Mouse (Mus musculus): Measurements from ENCODE around the gene Ngdn. TPM values are rescaled to one million over a fixed set of nuclear protein-coding genes. Genes with fewer than 3 reads are reported as not detected.
"Not testable (repeated sequence)": the region's sequence is repeated elsewhere in the genome, so short reads cannot be mapped to it uniquely, and the experiment has no call there.

Ngdn gene
- 10 to 100 TPM; 29.2 to 32.7 TPM for total RNA-seq (2021)
- long read RNA-seq, experiment 1, transcript Ngdn-201 (11 exons, 1,200 nt), result major isoform, 50 of 62 reads
- long read RNA-seq, experiment 1, partial matches to known transcripts, result 7 of 62 reads
- long read RNA-seq, experiment 1, other reads (novel, unspliced or antisense), result 5 of 62 reads
- long read RNA-seq, experiment 2, transcript Ngdn-201 (11 exons, 1,200 nt), result major isoform, 38 of 43 reads
- long read RNA-seq, experiment 2, partial matches to known transcripts, result 4 of 43 reads
- long read RNA-seq, experiment 2, other reads (novel, unspliced or antisense), result 1 of 43 reads

GRCm38 (mm10) chr14:55014991-55015766 lies at the start of gene Ngdn:
TSS of gene Ngdn (plus strand) at chr14:55015454.
- DNase-seq (ENCODE audit: low spot score in 2 of 2), result peak; percentile 92 to 96

DNA sequence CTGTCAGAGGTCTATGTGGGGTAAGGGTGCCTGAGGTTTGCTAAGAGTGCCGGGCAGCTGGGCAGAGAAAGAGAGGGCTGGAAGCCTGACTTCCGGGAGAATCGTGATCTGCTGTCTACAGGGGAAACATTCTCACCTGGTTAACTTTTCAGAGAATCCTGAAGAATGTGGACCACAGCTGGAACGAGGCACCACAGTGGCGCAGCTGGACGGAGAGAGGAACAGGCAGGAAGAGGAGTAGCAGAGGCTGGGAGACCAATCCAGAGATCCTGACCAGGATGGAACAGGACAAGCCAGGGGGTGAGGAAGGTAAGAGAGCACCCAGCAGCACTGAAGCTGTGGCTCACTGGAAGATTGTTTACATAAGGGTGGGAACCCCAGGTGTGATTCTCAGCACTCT lies 49.6 kb upstream of the Ngdn start:
- no peak for DNase-seq (ENCODE audit: low spot score in 2 of 2)

DNA sequence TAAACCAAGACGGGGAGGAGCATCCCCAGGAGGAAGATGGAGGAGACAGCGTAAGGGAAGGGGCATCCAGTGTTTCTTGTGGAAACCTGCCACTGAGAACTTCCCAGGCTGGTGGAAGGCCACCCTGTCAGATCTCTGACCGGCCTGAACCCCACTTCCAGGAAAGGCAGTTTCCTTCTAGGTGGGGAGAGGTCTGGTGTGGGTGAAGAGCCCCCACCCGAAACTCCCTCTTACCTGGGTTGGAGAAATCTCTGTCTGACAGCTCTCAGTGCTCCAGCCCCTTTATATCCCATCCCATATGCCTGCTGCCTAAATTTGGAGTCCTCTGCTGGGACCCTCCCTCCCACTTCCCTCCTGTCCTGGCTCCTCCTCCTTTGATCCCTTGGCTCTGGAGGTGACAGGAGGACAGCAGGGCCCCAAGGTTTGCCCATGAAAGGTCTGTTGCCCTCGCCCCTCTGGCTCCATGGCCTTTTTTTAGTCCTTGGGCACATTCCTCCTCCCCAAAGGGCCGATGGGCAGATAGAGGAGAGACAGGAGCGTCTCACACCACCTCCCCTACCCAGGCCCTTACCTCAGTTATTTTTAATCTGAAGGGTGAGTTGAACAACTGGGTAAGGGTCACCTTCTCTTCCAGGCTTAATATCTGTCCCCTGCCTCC lies 48.8 kb upstream of the Ngdn start, which contains the start of gene Myh6:
Gene Myh6 (minus strand): TSS at position 608 of the 658 bp plus-strand sequence.
- no peak for DNase-seq (ENCODE audit: low spot score in 2 of 2)

- DNase-seq (ENCODE audit: low spot score in 2 of 2), result no peak
Observed at GRCm38 (mm10) chr14:54967874-54968273, 47.4 kb upstream of the Ngdn start.

- no peak for DNase-seq (ENCODE audit: low spot score in 2 of 2)
Observed at GRCm38 (mm10) chr14:54968344-54968743, 46.9 kb upstream of the Ngdn start.

- DNase-seq (ENCODE audit: low spot score in 2 of 2), result not testable (repeated sequence)
Observed at GRCm38 (mm10) chr14:54972786-54973185, 42.5 kb upstream of the Ngdn start.

- no peak for DNase-seq (ENCODE audit: low spot score in 2 of 2)
Observed at GRCm38 (mm10) chr14:54974068-54974791, 41.0 kb upstream of the Ngdn start.

DNA sequence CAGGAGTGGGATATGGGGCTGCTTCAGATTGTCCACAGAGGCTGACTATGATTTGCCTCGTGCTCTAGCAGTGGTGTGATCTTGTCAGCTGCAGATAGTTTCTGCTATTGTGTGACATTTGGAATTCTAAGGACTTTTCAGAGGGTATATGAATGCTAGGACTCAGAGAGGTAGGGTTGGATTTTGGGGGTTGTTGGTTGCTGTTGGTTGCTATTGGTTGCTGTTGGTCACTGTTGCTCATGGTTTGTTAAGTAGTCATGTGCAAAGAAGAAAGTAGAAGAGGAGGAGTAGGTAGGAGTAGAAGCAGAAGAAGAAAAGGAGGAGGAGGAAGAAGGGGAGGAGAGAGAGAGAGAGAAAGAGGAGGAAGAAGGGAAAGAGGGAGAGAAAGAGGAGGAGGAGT lies 38.6 kb upstream of the Ngdn start, which contains the start of gene Gm17428:
Gene Gm17428 (plus strand): TSS at position 301 of the 400 bp plus-strand sequence.
- DNase-seq (ENCODE audit: low spot score in 2 of 2), result no peak

DNA sequence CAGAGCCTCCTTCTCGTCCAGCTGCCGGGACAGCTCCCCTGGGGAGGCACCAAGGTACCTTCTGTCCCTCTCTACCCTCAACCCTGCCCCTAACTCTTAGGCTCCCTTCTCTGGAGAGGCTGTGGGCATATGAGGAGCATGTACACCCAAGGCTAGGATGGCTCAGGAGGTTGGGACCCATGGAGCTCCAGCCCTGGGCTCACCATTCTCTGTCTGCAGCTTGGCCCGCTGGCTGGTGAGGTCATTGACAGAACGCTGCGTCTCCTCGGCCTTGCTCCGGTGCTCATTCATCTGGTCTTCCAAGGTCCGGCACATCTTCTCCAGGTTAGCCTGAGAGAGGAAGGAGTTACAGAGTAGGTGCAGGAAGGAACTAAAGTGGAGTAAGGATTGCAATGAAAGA lies 36.6 kb upstream of the Ngdn start:
- DNase-seq (ENCODE audit: low spot score in 2 of 2), result no peak

DNA sequence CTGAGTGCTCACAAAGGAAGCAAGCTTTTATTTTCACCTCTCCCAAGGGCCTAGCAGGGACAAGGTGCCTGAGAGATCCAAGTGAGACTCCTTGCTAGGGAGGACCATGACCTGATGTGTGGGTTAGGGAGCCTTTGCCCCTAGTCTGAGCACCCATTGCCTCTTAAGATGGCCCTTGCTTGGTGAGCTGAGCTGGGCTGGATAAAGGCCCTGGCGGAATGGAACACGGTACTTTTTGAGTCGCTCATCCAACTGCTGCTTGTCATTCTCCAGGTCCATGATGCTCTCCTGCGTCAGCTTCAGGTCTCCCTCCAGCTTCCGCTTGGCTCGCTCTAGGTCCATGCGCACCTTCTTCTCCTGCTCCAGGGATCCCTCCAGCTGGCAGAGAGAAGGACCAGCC lies 33.3 kb upstream of the Ngdn start:
- no peak for DNase-seq (ENCODE audit: low spot score in 2 of 2)

GRCm38 (mm10) chr14:54988350-54988874 lies 26.8 kb upstream of the Ngdn start:
- not testable (repeated sequence) for DNase-seq (ENCODE audit: low spot score in 2 of 2)

DNA sequence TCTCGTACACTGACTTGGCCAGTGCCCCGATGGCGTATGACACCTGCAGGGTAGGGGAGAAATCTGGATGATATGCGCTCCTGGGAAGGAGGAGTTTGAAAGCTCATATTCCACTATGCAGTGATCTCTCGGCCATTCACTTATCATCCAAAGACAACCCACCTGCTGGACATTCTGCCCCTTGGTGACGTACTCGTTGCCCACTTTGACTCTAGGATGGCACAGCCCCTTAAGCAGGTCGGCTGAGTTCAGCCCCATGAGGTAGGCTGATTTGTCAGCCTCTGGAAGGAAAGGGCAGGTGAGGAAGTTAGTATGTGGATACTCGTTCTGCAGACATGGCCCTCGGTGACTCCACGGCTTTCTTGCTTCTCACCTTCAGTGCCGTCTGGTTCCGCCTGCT lies 26.4 kb upstream of the Ngdn start:
- DNase-seq (ENCODE audit: low spot score in 2 of 2), result no peak

DNA sequence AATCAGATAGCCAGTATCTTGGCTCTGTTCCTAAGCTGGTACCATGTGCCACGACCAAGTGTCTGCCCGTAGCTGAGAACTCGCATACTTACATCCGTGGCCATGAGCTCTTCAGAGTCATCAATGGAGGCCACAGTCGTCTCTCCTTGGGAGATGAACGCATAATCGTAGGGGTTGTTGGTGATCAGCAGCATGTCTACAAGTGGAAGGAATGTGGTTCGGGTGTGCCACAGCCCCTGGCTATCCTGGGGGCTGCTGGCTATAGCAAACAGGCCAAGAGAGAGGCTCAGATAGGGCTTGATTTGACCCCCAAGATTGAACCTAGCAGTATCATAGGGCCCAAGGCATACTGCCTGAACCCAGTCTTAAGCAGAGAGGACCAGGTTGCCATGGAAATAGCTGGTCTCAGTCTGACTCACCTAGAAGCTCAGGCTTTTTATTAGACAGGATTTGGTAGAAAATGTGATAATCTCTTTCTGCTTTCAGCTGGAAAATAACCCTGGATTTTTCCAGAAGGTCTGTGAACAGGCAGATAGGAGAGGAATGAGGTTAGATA lies 25.3 kb upstream of the Ngdn start:
- DNase-seq (ENCODE audit: low spot score in 2 of 2), result no peak

GRCm38 (mm10) chr14:54992196-54992595 lies 23.1 kb upstream of the Ngdn start:
- no peak for DNase-seq (ENCODE audit: low spot score in 2 of 2)

DNA sequence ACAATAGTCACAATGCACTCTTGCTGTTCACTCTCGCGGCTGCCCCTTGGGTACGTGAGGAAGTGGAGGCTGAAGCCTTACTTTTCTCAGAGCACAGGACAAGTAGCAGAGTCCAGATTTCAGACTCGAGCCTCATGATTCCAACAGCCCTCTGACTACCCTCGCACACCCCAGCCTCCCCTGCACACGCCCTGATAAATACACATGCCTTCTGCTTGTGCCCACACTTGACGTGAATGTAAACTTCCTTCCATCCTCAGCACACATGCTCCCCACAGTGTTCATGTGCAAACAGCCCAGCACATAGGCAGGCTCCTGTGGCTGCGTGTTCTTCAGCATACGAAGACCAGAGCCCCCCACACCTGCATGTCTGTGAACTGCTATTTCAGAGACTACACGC lies 21.6 kb upstream of the Ngdn start:
- no peak for DNase-seq (ENCODE audit: low spot score in 2 of 2)

DNA sequence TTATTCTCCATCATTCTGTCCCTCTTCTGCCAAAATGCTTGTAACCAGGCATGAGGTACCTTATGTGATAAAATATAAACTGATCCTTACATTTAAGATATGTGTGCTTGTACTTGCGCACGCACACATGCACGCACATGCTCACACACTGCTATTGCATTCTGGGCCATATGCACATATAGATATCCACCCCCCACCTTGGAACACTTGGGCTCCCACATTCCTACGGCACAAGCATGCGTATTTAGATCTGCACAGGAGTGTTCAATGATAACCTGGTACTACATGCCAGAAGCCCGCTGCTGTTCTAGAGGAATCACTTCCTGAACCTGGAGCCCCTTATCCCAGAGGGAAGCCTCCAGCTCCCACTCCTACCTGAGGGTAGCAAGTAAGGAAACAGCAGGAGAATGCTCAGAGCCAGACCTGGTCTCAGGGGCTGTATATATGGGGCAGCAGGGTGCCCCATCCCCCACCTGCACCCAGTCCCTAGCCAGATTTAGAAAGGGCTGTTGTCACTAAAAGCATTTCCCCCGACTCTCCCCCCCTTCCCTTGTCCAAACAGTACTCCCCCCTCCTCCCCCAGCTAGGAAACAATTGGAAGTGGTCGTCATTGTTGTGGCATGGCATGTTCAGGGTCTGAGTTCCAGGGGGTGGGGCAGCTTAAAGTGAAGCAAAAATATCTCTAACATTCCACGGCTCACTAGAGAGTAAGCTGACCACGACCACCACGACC lies 21.0 kb upstream of the Ngdn start, which contains the start of gene Myh7:
Gene Myh7 (minus strand): TSS at position 491 of the 733 bp plus-strand sequence.
- no peak for DNase-seq (ENCODE audit: low spot score in 2 of 2)

- DNase-seq (ENCODE audit: low spot score in 2 of 2), result no peak
Observed at GRCm38 (mm10) chr14:54994869-54995186, 20.4 kb upstream of the Ngdn start.

DNA sequence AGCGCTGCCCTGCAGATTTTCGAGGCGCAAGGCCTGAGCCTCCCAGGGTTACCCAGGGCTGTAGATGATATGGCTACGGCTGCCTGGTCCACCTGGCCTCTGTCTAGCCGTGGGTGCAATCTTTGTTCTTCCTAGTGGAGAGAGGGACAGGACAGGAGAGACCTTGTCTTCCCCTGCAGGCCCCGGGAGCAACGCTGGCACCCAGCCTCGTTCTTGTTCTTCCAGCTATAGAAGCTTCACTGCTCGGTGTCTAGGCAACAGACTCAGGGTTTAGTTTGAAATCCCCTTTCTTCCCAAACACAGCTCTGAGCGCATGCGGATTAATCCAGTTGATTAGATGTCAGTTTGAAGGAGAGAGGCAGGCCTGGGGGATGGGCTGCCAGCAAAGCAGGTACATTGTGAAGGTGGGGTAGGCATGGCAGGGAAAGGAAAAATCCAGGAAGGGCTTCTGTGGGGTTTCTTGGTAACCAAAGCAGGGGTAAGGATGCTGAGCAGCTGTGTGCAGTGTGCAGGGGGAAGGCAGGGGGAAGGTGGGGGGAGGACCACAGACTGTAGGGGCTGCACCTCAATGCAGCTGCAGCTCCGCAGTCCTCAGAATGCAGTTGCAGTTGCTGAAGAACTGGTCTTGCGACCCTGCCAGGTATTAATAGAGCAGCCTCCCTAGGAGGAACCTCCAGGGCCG lies 19.7 kb upstream of the Ngdn start:
- no peak for DNase-seq (ENCODE audit: low spot score in 2 of 2)

- DNase-seq (ENCODE audit: low spot score in 2 of 2), result no peak
Observed at GRCm38 (mm10) chr14:54996793-54997192, 18.5 kb upstream of the Ngdn start.
